11 mouse cellular contexts compared by ENCODE assay signal in the genomic region with DNA sequence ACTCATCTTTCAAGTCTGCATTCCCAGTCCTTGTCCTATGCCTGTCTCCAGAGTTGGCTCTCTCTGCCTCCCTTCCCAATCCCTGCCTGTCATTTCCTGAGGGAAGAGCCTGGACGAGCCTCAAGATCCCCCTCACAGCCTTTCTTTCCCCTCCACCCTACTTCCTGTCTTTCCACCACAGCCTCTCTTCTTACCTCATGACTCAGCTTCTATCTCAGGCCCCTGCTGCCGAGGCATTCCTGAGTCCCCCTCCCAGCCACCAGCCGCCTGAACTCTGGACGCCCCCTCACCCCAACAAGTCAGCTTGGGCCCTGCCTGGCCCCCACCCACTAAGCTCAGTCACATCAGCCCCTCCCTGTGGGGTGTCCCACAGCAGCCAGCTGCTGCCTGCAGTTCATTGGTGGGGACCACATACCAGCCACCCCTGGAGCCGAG.
DNase-seq lines count a peak whose midpoint lies in the region; ATAC-seq and TF ChIP-seq lines count a peak whose summit lies in the region.
"Had no signal": no experiment of that assay in that cellular context is flagged by ENCODE, and none has a peak within 500 bp of the region (broad histone marks: within the 10 kb centered on the region; RNA-seq: fewer than 3 reads in every experiment).

No protein-coding gene starts in this region.

- peak overlapping the region; percentile 14 for H3K27ac ChIP-seq in heart, embryonic 16.5 days (ENCODE audit: low read length)
- peak overlapping the region; percentile 77 for H3K27ac ChIP-seq in embryonic fibroblast, embryonic 13.5 days (ENCODE audit: insufficient read depth, low read length)
- H3K27ac ChIP-seq in lung, postnatal 0 days (ENCODE audit: low read length): 0 out of 2 replicates have a peak overlapping the region, but pooled peaks have one; percentile 34
- H3K27ac ChIP-seq: neural tube, embryonic 15.5 days had no signal

- no peak overlapping the region for H3K4me3 ChIP-seq in heart, embryonic 16.5 days (ENCODE audit: low read length)
- H3K4me3 ChIP-seq in embryonic fibroblast, embryonic 13.5 days (ENCODE audit: insufficient read depth, low read length): no peak overlapping the region
- H3K4me3 ChIP-seq in lung, postnatal 0 days (ENCODE audit: low read depth, low read length): no peak overlapping the region
- H3K4me3 ChIP-seq: neural tube, embryonic 15.5 days had no signal

- no peak for DNase-seq in heart, adult 8-10 months (ENCODE audit: low spot score)
- peak; percentile 4 for DNase-seq in ES-CJ7 (ENCODE audit: low read depth, low spot score)
- peak; percentile 57 for DNase-seq in lung, postnatal 0 days (ENCODE audit: low spot score)
- no peak for DNase-seq in cerebellum, postnatal 14 days
- DNase-seq in cerebellum, postnatal 10 days: no peak
- DNase-seq: thymus, adult 2 months had no signal

- H3K36me3 ChIP-seq in heart, embryonic 16.5 days (ENCODE audit: control insufficient read depth, insufficient read depth): no peaks in the 10 kb centered on the region
- H3K36me3 ChIP-seq in lung, postnatal 0 days (ENCODE audit: insufficient read depth, low read length): no peaks in the 10 kb centered on the region
- H3K36me3 ChIP-seq: neural tube, embryonic 15.5 days had no signal

- H3K4me1 ChIP-seq in heart, embryonic 16.5 days (ENCODE audit: control insufficient read depth, insufficient read depth, low read length): peaks cover 6% of the 10 kb centered on the region
- H3K4me1 ChIP-seq in embryonic fibroblast, embryonic 13.5 days (ENCODE audit: control insufficient read depth, insufficient read depth, low read length): peaks cover 13% of the 10 kb centered on the region
- no peaks in the 10 kb centered on the region for H3K4me1 ChIP-seq in lung, postnatal 0 days (ENCODE audit: insufficient read depth, low read depth, low read length)
- H3K4me1 ChIP-seq: neural tube, embryonic 15.5 days had no signal

- TF ChIP-seq CTCF in embryonic fibroblast, embryonic 13.5 days (IDR thresholded peaks at IDR 0.05; ENCODE audit: borderline replicate concordance, insufficient read depth, low read length): no peak
- TF ChIP-seq CTCF in lung, postnatal 0 days (IDR thresholded peaks at IDR 0.05): no peak

- no peak for ATAC-seq in heart, embryonic 16.5 days (replicated peaks; ENCODE audit: extremely low read depth, insufficient read depth, low FRiP score)
- peak; percentile 84 for ATAC-seq in lung, postnatal 0 days
- no peak for ATAC-seq in megakaryocyte-erythroid progenitor cell, adult 5-6 weeks (replicated peaks; ENCODE audit: low FRiP score, low TSS enrichment, poor library complexity, severe bottlenecking)

- no peak overlapping the region for H3K9ac ChIP-seq in heart, embryonic 16.5 days (ENCODE audit: low read length)
- no peak overlapping the region for H3K9ac ChIP-seq in lung, postnatal 0 days (replicated peaks; ENCODE audit: low read depth)
- H3K9ac ChIP-seq: neural tube, embryonic 15.5 days had no signal

- WGBS in heart, embryonic 16.5 days: 32% methylated on average over 5 of the region's 5 CpGs
- WGBS in lung, postnatal 0 days: 27% methylated on average over 5 of the region's 5 CpGs

- H3K9me3 ChIP-seq in heart, embryonic 16.5 days (replicated peaks; ENCODE audit: control insufficient read depth, low read length): no peaks in the 10 kb centered on the region
- no peaks in the 10 kb centered on the region for H3K9me3 ChIP-seq in lung, postnatal 0 days (ENCODE audit: low read length)
- H3K9me3 ChIP-seq: megakaryocyte, embryonic 14.5 days; neural tube, embryonic 15.5 days had no signal

- H3K27me3 ChIP-seq in heart, embryonic 16.5 days (ENCODE audit: control insufficient read depth, insufficient read depth, low read length): peaks cover 3% of the 10 kb centered on the region; the same call in 1 of the 2 replicates
- H3K27me3 ChIP-seq in lung, postnatal 0 days (replicated peaks; ENCODE audit: insufficient read depth, low read length): no peaks in the 10 kb centered on the region

- TF ChIP-seq POLR2A in embryonic fibroblast, embryonic 13.5 days (IDR thresholded peaks at IDR 0.05; ENCODE audit: low read depth, low read length): no peak

- H3K4me2 ChIP-seq in heart, embryonic 16.5 days (ENCODE audit: low read depth, low read length): no peak overlapping the region
- H3K4me2 ChIP-seq in lung, postnatal 0 days (replicated peaks; ENCODE audit: low read depth, low read length): no peak overlapping the region
- H3K4me2 ChIP-seq: neural tube, embryonic 15.5 days had no signal

- TF ChIP-seq EP300 in lung, postnatal 0 days (IDR thresholded peaks at IDR 0.05): 0 out of 2 replicates have a peak, but pooled peaks have one; percentile 27

Comparison
In these comparisons a context has a peak if more than half of its experiments do, and no peak if none do; other contexts are left out.
1. H3K27ac ChIP-seq: peak in every context shown above with its lines; median percentile 77 in embryonic fibroblast, embryonic 13.5 days; 34 in lung, postnatal 0 days; 14 in heart, embryonic 16.5 days.
2. DNase-seq: peak in ES-CJ7 (single experiment) and lung, postnatal 0 days (single experiment); none in heart, adult 8-10 months (single experiment), cerebellum, postnatal 14 days (0 of 2) and cerebellum, postnatal 10 days (0 of 2).